Mouse (Mus musculus) heart, embryonic 10.5 days (tissue): Measurements from ENCODE around the gene Pip5k1b. TPM values are rescaled to one million over a fixed set of nuclear protein-coding genes. Genes with fewer than 3 reads are reported as not detected.

Source experiments
- DNase-seq: peaks from one replicate; pipeline ENCODE4 v3.0.0-alpha.2; 2017; ENCODE audit warnings: low spot score
- H3K27ac ChIP-seq: fragments of 300-500 bp; sonication (generic); 2 replicates; pipeline ENCODE4 v1.5.1; 2016; ENCODE audit warnings: mild to moderate bottlenecking
- H3K27me3 ChIP-seq: fragments of 300-500 bp; sonication (generic); 2 replicates; pipeline ENCODE4 v1.6.1; 2016; ENCODE audit warnings: mild to moderate bottlenecking; ENCODE audit not compliant: poor library complexity, insufficient read depth, severe bottlenecking
- H3K36me3 ChIP-seq: fragments of 300-500 bp; sonication (generic); 2 replicates; pipeline ENCODE4 v1.6.1; 2016; ENCODE audit warnings: mild to moderate bottlenecking, moderate library complexity
- H3K4me1 ChIP-seq: fragments of 300-500 bp; sonication (generic); 2 replicates; pipeline ENCODE4 v1.6.1; 2016; ENCODE audit warnings: mild to moderate bottlenecking
- H3K4me3 ChIP-seq: fragments of 300-500 bp; sonication (generic); 2 replicates; pipeline ENCODE4 v1.5.1; 2016; ENCODE audit warnings: mild to moderate bottlenecking, moderate library complexity
- H3K9me3 ChIP-seq: fragments of 300-500 bp; sonication (generic); 2 replicates; pipeline ENCODE4 v1.6.1; 2016; ENCODE audit warnings: mild to moderate bottlenecking, moderate library complexity
- WGBS: fragments of 180-500 bp; shearing (Covaris S2); methylation state at CpG from one replicate; pipeline ENCODE4 v1.1.7; 2016; 5-methylcytosine and 5-hydroxymethylcytosine counted together
- polyA plus RNA-seq: library from polyadenylated mRNA; unstranded; fragments of >200 nt; fragmentation: Nextera tagmentation; extraction: Ambion mirVana; gene quantifications from 2 replicates; pipeline ENCODE4 v1.2.1, GENCODE M21; 2016

The Pip5k1b gene
- polyA plus RNA-seq, 1 experiment from 2014 or later = 6.3 TPM

DNA sequence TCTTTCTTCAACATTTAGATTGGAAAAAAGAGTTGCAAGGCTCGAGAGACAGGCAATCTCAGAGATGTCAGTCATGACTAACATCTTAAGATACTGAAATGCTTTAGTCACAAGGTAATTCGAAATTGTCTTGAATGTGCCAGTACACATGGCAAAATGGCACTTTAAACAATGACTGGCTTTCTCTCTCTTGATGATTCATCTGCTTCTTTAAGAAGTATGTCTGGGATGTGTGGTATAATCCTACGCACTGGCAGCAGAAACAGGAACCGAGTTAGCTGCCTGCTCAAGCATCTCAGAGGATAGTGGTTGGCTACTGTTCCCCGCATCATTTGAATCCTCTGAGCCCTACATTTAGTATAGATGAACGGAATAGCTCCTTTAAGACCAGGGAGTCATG lies 230.0 kb downstream of the Pip5k1b start:
- Histone ChIP-seq H3K27me3 (no peaks in the 10 kb centered on the region), H3K36me3 (no peaks in the 10 kb centered on the region; the same call in 1 of the 2 replicates), H3K4me1 (peaks cover 25% of the 10 kb centered on the region), H3K9me3 (no peaks in the 10 kb centered on the region), H3K4me3 (no peak overlapping the region), H3K27ac (no peak overlapping the region)
- no peak for DNase-seq
- WGBS = 75% methylated on average over 6 of the region's 6 CpGs

DNA sequence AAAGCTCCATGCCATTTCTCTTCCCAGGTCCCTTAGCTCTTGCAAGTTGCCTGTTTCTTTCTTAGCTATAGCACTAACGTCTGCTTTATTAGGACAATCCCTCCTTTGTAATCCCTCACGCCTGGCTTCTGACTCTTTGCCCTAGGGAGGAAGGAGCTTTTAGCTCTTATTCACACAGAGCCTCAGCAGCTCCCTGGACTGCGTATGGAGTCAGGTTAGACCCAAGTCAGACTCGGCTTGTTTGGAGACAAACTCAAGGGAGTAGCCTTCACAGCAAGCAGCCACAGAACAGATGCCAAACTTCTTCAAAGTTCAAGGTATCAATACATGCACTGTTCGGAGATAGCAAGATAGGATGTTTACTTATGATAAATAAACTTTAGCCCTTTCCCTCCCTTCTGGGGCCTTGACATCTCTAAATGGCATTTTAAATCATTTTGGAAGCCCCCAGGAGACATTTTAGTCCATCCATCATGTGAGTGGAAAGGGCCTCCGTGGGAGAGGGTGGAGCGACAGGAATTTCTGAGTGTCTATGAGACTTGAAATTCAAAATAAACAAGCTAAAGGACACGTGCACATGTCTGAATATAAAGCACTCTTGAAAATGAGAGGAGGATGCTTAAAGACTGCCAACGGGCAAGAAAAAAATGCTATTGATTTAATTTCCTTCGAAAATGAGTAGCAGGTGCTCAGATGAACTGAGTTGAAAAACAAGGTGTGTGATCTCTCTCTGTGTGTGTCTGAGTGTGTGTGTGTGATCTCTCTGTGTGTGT lies 231.6 kb downstream of the Pip5k1b start:
- Histone ChIP-seq H3K9me3 (no peaks in the 10 kb centered on the region), H3K4me1 (peaks cover 34% of the 10 kb centered on the region), H3K36me3 (no peaks in the 10 kb centered on the region), H3K27ac (0 out of 2 replicates have a peak overlapping the region, but pooled peaks have one; percentile 1), H3K27me3 (no peaks in the 10 kb centered on the region), H3K4me3 (no peak overlapping the region)
- WGBS = 54% methylated on average over 10 of the region's 10 CpGs
- no peak for DNase-seq

DNA sequence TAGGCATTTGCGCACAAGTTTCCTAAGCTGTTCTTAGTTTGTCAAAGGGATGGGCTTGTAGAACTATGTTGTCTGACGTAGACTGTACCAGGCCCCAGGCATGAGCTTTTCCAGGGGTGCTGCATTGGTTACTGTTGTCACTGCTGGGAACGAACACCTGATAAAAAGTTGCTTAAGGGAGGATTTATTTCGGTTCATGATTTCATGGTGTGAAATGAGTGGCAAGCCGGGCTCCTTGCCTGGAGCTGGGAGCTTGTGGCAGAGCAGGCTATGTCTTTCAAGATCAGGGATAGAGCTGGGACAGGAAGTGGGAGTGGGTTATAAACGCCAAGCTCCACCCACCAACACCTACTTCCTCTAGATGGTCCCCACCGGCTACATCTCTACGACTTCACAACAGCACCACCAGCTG lies 233.8 kb downstream of the Pip5k1b start:
- H3K27ac ChIP-seq = 0 out of 2 replicates have a peak overlapping the region, but pooled peaks have one; percentile 29

DNA sequence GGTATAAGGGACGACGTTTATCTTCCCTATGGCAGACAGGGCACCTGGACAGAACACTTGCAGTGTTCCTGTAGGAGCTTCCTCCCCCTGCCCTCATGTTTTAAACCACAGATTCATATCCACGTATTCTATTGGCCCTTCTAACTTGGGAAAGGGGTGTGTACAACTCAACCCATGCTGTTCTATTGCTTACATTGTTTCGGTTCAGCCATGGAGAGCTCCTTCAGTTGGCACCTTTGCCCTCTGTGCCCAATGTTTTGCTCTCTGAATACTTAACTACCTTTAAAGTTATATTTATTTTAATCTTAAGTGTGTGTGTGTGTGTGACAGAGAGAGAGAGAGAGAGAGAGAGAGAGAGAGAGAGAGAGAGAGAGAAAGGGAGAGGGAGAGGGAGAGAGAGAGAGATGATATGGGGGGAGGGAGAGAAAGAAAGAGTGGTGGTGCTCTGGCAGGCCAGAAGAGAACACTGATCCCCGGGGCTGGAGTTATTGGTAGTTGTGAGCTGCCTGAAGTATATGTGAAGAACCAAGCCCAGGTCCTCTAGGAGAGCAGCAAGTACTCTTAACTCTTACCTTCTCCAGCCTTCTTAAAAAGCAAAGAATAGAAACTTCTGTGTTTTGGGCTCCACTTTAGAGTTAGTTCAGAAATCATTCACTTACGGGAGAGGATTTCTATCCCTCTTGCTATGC lies 234.3 kb downstream of the Pip5k1b start:
- no peaks in the 10 kb centered on the region for H3K36me3 ChIP-seq
- no peaks in the 10 kb centered on the region for H3K27me3 ChIP-seq
- H3K4me3 ChIP-seq = no peak overlapping the region
- H3K27ac ChIP-seq = 0 out of 2 replicates have a peak overlapping the region, but pooled peaks have one; percentile 29
- WGBS = 87% methylated on average over 6 of the region's 6 CpGs
- H3K4me1 ChIP-seq = peaks cover 42% of the 10 kb centered on the region
- peak; percentile 3 for DNase-seq
- no peaks in the 10 kb centered on the region for H3K9me3 ChIP-seq

More for the DNA sequence above, 233.8 kb downstream of the Pip5k1b start:
- 80% methylated on average over 8 of the region's 8 CpGs for WGBS
- H3K27me3 ChIP-seq = no peaks in the 10 kb centered on the region
- DNase-seq = peak; percentile 71
- H3K4me1 ChIP-seq = peaks cover 42% of the 10 kb centered on the region
- no peaks in the 10 kb centered on the region for H3K9me3 ChIP-seq
- H3K4me3 ChIP-seq = no peak overlapping the region
- no peaks in the 10 kb centered on the region for H3K36me3 ChIP-seq

DNA sequence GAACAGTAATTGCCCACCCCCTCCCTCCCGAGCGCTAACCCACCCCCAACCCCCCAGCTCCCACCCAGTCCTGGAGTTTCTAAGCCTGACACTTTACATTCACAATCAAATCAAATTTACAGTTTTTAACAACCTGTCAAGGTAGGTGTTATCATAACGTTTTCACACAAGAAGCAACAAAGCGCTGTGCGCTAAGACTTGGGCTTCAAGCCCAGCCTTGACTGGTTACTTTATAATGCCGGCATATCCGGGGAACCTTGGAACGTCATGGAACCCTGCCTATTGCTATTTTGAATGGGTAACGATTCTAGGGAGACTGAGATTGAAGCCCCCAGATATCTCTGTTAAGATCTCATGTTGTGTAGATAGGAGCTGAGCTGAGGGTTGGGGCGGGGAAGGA lies 237.5 kb downstream of the Pip5k1b start:
- 81% methylated on average over 10 of the region's 10 CpGs for WGBS
- DNase-seq = peak; percentile 13
- no peak overlapping the region for H3K27ac ChIP-seq
- no peaks in the 10 kb centered on the region for H3K27me3 ChIP-seq
- H3K4me3 ChIP-seq = no peak overlapping the region
- no peaks in the 10 kb centered on the region for H3K9me3 ChIP-seq
- H3K36me3 ChIP-seq = no peaks in the 10 kb centered on the region
- H3K4me1 ChIP-seq = peaks cover 47% of the 10 kb centered on the region

DNA sequence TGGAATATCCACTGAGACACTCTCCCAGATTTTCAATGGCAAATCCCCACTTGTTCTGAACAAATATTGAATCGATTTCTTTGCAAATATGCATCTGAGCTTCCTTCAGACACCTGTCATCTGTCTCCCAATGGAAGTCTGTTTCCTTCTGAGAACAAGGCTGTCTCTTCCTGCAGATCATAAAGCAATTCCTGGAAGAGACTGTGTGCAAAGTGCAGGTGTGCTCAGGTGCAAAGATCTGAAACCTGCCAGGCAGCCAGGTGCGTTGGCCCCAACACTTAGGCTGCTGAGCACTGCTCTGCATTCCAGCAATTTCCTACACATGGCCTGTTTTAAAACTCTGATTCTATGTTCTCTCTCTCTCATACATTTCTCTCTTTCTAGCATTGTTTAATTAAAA lies 237.9 kb downstream of the Pip5k1b start:
- DNase-seq = peak; percentile 9
- no peaks in the 10 kb centered on the region for H3K36me3 ChIP-seq
- no peaks in the 10 kb centered on the region for H3K27me3 ChIP-seq
- H3K4me3 ChIP-seq = no peak overlapping the region
- H3K4me1 ChIP-seq = peaks cover 47% of the 10 kb centered on the region
- WGBS = 95% methylated on average over 2 of the region's 2 CpGs
- H3K9me3 ChIP-seq = no peaks in the 10 kb centered on the region
- no peak overlapping the region for H3K27ac ChIP-seq

DNA sequence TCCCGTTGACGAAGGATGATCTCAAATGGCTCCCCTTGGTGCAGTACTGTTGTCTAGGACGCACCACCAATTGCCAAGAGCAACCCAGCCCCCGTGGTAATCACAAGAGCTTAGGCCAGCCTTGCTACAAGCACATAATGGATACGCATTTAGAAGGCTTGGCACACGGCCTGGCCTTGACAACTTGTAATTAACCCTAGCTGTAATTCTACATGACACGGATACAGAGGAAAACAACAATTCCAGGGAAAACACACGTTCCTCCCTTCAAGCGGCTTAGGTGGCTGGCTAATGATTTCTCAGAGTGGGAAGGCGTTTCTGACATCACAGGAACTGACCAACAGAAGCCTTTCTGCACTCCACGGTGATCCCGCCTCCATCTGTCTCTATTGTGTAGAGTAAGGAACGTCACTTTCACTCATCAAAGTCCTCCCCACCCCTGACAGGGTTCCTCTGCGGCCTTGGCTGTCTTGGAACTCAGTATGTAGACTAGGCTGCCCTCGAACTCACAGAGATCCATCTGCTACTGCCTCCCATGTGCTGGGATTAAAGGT lies 238.6 kb downstream of the Pip5k1b start:
- H3K27me3 ChIP-seq = no peaks in the 10 kb centered on the region
- H3K27ac ChIP-seq = peak overlapping the region; percentile 36; the same call in 1 of the 2 replicates
- no peaks in the 10 kb centered on the region for H3K9me3 ChIP-seq
- DNase-seq = peak; percentile 62
- WGBS = 71% methylated on average over 15 of the region's 15 CpGs
- H3K4me3 ChIP-seq = no peak overlapping the region
- H3K4me1 ChIP-seq = peaks cover 45% of the 10 kb centered on the region
- H3K36me3 ChIP-seq = no peaks in the 10 kb centered on the region

DNA sequence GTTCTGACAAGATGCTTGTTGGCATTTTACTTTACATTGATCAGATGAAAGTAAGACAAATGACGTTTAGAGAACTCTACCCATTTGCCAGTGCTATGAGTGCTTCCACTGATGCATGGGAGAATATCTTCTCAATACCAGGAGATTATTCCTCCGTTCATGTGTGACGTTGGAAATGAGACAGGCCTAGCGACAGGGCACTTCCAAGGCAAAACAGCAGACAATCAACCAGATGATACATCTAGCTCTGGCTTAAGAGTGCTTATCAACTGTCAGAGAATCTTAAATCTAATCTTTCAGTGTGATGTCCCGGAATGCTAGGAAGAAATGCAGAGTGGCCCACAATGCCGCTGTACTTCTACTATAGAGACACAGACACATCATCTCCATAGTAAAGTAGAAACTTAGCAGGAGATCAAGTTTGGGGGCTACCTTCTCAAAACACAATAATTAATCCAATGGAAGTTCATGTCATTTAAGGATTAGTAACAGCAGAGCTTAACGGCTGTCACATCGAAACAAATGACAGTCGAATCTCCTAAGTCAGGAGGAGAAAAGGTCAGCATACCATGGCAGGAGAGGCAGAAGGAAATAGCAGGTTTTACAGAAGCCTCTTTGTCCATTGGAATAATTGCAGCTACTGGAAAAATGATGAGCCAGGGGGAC lies 239.5 kb downstream of the Pip5k1b start:
- Histone ChIP-seq H3K27me3 (no peaks in the 10 kb centered on the region), H3K27ac (0 out of 2 replicates have a peak overlapping the region, but pooled peaks have one; percentile 42), H3K9me3 (no peaks in the 10 kb centered on the region), H3K4me3 (no peak overlapping the region), H3K4me1 (peaks cover 37% of the 10 kb centered on the region; the same call in 1 of the 2 replicates), H3K36me3 (no peaks in the 10 kb centered on the region; the same call in 1 of the 2 replicates)
- 62% methylated on average over 9 of the region's 9 CpGs for WGBS
- peak; percentile 63 for DNase-seq

DNA sequence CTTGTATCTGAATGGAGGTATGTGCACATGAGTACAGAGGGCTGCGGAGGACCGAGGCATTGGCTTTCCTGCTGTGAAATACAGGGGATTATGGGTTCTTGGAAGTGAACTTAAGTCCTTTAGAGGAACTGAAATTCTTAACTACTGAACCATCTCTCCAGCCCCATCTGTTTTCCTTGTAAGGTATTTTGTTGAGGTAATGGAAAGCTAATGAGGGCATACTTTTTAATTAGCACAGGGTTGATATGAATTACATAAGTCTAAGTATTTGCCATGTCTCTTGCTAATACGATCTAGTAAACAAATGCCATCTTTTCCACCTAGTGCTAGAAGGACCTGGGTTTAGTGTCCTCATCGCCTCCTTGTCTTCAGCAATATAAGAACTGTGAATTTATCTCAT lies 240.4 kb downstream of the Pip5k1b start:
- Histone ChIP-seq H3K27me3 (no peaks in the 10 kb centered on the region), H3K36me3 (no peaks in the 10 kb centered on the region; the same call in 1 of the 2 replicates), H3K4me3 (no peak overlapping the region), H3K9me3 (no peaks in the 10 kb centered on the region), H3K4me1 (peaks cover 28% of the 10 kb centered on the region; the same call in 1 of the 2 replicates), H3K27ac (no peak overlapping the region)
- WGBS = 92% methylated on average over 4 of the region's 4 CpGs
- no peak for DNase-seq

DNA sequence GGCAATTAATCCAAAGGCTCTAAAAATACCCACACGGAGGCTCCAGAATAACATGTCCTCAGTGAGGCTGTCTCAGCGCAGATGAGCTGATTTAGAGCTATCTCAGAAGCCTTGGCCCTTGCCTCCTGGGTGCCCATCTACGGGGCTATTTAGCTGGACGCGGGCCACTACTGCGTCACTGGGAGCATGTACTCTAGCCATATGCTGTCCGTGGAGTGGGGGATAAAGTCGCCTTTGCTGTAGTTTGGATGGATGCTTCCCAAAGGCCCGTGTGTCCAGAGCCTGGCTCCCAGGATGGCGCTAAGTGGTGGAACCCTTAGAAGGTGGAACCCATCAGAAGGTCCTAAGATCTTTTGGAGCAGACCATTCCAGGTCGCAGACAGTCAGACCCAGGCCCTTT lies 241.0 kb downstream of the Pip5k1b start:
- peak; percentile 52 for DNase-seq
- H3K36me3 ChIP-seq = no peaks in the 10 kb centered on the region; the same call in 1 of the 2 replicates
- H3K4me1 ChIP-seq = peaks cover 24% of the 10 kb centered on the region; the same call in 1 of the 2 replicates
- no peaks in the 10 kb centered on the region for H3K9me3 ChIP-seq
- 90% methylated on average over 11 of the region's 11 CpGs for WGBS
- no peaks in the 10 kb centered on the region for H3K27me3 ChIP-seq
- no peak overlapping the region for H3K27ac ChIP-seq
- H3K4me3 ChIP-seq = no peak overlapping the region

DNA sequence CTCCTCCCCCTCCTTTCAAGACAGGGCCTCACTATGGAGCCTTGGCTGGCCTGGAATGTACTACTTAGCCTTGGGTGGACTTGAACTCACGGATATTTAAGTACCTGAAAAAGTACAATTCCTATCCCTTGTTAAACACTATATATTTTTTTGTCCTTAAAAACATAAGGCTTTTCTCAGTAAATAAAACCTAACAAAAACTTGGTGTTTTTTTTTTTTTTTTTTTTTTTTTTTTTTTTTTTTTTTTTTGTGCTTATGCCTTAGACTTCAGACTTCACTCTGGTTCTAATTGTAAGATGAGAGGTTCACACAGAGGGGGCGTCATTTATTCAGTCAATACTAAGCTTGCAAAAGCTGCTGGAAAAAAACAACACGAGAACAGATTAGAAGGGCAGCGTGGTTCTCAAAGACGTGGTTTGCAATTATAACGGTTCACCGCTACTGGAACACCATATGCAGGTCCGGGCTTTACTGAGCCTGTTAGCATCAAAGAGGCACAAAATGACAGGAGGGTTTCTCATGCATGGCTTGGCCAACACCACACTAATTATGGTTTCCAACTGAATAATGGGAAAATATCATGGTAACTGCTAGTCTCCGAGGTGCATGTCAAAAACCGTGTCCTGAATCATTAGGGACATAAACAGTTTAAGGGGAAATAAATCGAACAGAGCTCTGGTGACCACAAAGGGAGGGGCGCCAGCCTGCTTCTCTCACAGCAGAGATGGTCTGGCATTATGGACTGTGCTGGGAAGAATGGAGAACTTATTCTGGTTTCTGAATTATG lies 242.9 kb downstream of the Pip5k1b start:
- Histone ChIP-seq H3K4me3 (no peak overlapping the region), H3K9me3 (no peaks in the 10 kb centered on the region), H3K27me3 (no peaks in the 10 kb centered on the region), H3K27ac (no peak overlapping the region), H3K36me3 (no peaks in the 10 kb centered on the region; the same call in 1 of the 2 replicates), H3K4me1 (peaks cover 30% of the 10 kb centered on the region)
- WGBS = 83% methylated on average over 12 of the region's 12 CpGs
- peak; percentile 36 for DNase-seq

DNA sequence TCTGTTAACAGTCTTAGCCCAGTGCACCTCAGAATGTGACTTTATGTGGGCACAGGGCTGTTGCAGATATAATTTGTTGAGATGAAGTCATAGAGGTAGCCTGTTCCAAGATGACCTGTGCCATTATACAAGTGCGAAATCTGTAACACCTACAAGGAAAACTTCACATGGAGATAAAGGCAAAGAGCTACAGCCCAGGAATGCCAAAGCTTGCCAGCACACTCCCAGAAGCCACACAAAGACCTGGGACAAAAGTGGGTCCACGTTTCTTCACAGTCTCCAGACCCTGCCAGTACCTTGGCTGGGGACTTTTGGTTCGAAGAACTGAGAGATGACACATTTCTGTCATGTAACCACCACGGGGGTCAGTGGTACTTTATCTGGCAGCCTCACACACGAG lies 243.6 kb downstream of the Pip5k1b start:
- H3K27ac ChIP-seq = no peak overlapping the region
- H3K27me3 ChIP-seq = no peaks in the 10 kb centered on the region
- peak; percentile 58 for DNase-seq
- WGBS = 67% methylated on average over 5 of the region's 5 CpGs
- no peaks in the 10 kb centered on the region; the same call in 1 of the 2 replicates for H3K36me3 ChIP-seq
- H3K4me1 ChIP-seq = peaks cover 30% of the 10 kb centered on the region
- H3K4me3 ChIP-seq = no peak overlapping the region
- no peaks in the 10 kb centered on the region for H3K9me3 ChIP-seq
